Mouse (Mus musculus) regulatory T cell (primary cell): ENCODE data around the gene Tssc4.

Experiments
- in situ Hi-C: fragments of 300-600 bp; cut with MboI, MseI; formaldehyde crosslinking; loops from one replicate; pipeline ENCODE4 v1.15.1; 2025; ENCODE audit warnings: high pct_unique_total_duplicates

Tssc4 gene

DNA sequence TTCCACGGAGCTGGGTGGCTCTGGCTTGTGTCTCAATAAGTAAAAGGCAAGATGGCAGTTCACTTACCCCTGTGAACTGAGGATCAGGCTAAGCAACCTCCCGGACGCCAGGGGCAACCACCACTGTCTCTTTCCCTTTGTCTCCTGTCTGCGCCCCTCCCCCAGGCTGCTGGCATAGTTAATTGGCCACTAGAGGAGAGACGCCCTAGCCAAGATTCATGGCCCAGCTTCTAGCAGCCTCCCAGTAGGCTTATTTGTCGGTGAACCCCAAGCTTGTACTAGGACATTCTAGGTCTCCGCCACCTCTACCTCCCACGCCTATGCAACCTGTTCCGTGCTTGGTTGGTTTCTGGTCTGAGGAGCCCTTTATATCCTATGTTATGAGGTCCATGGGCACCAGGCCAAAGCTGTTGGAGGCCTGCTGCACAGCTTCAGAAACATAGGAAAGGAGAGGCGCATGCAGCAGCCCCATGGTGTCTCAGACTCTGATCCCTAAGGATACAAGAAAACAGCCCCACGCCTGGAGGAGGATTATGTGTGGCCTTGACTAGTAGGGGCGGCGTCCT is 650 bp upstream of the Tssc4 start:
- in situ Hi-C loops: no loop called here

DNA sequence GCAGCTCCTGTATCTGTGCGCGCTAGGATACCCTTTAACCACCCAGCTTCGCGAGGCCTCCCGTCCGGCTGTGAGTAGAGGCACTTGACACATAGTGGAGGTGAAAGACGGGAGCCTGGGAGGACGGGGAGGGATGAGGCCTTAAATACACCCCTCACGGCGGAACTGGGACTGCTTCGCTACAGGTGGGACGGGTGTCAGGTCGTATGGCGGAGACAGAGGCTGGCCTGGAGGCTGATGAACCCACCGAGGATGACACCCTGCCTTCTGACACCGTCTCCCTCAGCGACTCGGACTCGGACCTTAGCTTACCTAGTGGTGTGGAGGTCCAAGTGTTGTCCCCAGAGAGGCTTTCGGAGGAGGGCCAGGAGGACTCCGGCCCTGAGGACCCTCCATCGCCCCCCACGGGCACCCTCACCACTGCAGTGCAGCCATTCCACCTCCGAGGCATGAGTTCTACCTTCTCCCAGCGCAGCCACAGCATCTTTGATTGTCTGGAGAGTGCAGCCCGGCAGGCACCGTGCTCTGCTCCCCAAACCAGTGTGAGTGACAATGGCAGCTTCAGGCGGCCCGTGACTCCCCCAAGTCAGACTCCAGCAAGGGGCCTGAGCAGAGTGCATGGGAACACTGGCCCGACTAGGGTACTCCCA is 827 bp downstream of the Tssc4 start:
- in situ Hi-C loops: no loop called here

- in situ Hi-C loops: no loop called here
Observed at GRCm38 (mm10) chr7:143070506-143071070, 1.5 kb downstream of the Tssc4 start.

DNA sequence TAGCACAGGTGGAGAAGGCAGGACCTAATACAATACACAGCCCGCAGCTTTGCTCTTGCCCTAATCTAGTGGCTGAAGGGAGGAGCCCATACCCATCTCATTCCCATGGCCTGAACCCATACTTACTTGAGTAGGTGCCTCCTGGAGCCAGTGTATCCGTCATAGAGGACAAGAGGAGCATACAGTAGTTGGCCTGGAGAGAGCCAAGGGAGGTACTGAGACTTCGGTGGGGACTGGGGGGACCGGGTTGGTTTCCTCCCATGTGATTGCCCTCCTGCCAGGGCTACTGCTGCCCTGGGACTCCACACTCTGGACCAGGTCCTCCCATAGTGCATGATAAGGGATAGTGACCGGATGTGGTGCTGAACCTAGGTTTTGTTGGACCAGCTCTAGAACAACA is 3.6 kb downstream of the Tssc4 start:
- in situ Hi-C loops: no loop called here

DNA sequence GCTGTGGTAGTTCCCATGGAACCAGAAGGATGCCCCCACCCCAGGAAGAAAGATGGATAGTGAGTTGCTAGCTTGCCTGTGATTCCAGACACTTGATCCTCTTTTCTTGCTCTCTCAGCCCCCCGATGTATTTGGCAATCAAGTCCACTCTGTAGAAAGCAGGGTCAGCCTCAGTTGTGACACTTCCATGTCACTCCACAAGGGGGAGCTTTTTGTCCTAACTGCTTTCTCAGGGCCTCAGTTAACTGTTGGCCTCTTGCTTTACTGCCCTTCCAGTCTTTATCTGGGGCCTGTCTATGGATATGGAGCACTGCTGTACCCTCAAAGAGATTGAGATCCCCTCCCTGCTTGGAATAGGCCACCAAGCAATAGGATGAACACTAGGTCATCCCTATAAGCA is 4.0 kb downstream of the Tssc4 start:
- in situ Hi-C loops: no loop called here

GRCm38 (mm10) chr7:143075394-143075793 is 6.3 kb downstream of the Tssc4 start:
- in situ Hi-C loops: no loop called here

DNA sequence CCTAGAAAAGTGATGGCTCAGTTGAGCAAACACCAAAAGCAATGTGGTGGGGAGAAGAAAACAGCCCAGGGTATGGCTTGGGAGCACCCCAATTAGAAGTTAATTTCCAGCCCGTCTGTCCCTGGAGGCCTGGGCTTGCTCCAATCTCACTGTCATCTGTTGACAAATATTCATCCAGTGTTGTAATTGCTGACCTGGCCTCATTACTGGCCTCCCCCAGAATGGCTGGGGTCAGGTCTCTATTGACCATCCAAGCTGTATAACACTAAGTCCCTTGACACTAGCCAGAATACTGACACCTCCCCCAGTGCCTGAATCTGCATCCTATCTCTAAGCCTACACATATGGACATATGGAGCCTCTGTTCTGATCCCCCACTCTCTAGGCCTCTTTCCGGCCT is 8.3 kb downstream of the Tssc4 start:
- in situ Hi-C loops: no loop called here

DNA sequence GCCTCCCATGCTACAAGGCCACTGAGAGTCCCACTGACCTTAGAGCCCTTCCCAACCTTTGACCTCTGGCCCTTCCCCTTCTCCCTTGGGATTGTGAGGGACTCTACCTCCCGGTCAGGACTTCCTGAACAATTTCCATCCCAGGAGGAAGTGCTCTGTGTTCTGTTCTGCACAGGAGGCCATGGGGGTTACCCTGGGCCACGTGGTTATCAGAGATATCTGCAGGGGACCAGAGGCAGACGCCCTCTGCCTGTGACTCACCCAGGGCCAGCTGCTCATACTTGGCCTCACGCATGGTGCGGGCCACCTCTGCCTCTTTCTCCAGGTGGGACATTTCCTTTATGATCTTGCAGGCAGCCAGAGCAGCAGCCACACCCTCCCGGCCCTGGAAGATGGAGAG is 13.0 kb downstream of the Tssc4 start:
- in situ Hi-C loops: no loop called here

DNA sequence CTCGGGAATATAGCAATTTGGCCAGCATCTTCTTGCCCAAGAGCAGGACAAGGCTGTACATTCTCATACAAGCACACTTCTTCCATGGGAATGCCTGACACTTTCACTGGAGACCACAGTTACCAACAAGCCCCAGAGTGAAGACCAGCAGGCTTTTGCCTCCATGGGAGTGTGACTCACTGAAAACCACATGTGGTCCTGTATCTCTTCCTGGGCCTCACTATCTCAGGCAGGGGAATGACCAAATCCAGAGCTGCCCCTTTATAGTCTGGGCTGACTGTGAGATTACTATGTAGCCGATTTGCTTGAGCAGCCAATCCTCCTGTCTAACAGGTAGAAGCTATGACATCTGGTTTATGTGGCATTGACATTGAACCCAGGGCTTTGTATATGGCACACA is 14.7 kb downstream of the Tssc4 start:
- in situ Hi-C loops: no loop called here

- in situ Hi-C loops: no loop called here
Observed at GRCm38 (mm10) chr7:143086366-143086765, 17.3 kb downstream of the Tssc4 start.

- in situ Hi-C loops: no loop called here
Observed at GRCm38 (mm10) chr7:143087070-143087579, 18.1 kb downstream of the Tssc4 start.

DNA sequence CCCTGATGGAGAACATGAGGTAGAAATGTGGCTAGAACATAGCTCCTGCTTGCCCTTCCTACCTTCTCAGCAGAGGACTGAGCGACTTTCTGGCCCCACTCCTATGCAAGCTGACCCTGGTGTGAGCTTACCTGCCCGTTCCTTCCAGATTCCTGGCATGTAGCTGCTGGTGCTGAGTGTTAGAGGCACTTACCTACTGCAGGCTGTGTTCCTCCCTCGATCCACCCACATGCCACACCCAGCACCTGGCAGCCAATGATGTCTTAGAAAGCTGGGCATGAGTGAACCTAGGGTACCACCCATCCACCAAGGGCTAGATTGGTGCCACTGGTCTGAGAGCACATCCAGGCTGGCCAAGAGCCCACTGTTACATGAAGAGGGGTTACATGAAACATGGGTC is 24.8 kb downstream of the Tssc4 start:
- in situ Hi-C loops: no loop called here

DNA sequence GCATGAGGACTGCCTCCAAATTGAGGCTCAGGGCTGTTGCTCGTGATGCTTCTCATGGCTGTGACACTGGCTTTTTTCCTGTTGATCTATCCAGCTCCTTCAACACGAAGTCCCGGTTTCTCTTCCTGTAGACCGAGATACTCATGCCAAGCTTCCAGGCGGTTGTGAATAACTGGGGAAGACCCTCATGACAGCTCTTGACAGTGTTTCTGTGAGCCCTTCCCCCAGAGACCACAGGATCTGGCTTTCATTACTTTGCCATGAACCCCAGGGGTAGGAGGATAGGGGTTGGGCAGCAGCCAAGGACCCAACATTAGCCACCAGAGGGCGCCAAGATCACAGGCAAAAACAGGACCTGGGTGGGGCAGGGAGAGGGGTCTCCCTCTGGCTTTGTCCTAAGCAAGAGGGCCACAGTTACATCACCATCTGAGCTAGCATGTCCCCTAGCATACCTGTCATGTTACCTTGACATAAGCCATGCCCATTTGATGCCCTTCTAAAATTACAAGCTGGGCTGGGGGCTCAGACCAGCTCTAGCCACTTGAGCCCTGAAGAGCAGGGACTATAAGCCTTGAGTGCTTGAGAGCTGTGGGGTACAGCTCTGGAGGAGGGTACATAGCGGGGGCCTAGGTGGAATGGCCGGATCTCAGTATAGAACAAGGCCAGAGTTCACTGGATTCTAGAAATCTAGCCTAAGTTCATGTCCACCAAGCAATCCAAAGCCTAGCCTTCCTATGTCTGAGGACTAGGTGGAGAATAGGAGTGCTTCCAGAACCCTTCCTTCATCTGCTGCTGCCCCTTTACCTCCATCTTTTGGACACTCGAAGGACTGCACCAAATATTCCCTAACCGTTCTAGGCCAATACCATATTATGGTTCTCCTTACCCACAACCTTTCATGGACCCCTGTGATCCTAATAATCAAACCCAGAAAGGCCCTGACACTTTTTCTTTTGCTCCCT is 25.8 kb downstream of the Tssc4 start, which contains the start of gene Trpm5:
Gene Trpm5 (minus strand): TSS at position 51 of the 962 bp plus-strand sequence.
- in situ Hi-C loops: no loop called here

DNA sequence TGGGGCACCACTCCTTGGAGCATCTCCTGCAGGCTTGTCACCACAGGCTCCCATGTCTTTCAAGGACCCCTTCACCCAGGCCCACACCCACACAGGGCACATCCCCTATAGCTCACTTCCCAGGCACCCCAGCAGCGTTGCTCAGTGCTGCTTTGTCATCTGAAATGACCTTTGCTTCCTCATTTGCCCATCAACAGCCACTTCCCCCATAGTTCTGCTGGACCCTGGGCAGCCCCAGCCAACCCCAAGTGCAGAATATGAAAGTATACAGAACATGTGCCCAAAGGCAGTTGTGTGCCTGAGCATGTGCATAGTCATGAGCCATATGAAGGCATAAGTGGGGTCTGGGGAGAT is 26.5 kb downstream of the Tssc4 start:
- in situ Hi-C loops: no loop called here

- in situ Hi-C loops: no loop called here
Observed at GRCm38 (mm10) chr7:143100759-143101158, 31.7 kb downstream of the Tssc4 start.

- in situ Hi-C loops: no loop called here
Observed at GRCm38 (mm10) chr7:143105258-143105897, 36.3 kb downstream of the Tssc4 start.

- in situ Hi-C loops: no loop called here
Observed at GRCm38 (mm10) chr7:143106062-143106461, 37.0 kb downstream of the Tssc4 start, which contains the start of gene Kcnq1. Gene Kcnq1, plus strand, starts transcription at chr7:143106362.

DNA sequence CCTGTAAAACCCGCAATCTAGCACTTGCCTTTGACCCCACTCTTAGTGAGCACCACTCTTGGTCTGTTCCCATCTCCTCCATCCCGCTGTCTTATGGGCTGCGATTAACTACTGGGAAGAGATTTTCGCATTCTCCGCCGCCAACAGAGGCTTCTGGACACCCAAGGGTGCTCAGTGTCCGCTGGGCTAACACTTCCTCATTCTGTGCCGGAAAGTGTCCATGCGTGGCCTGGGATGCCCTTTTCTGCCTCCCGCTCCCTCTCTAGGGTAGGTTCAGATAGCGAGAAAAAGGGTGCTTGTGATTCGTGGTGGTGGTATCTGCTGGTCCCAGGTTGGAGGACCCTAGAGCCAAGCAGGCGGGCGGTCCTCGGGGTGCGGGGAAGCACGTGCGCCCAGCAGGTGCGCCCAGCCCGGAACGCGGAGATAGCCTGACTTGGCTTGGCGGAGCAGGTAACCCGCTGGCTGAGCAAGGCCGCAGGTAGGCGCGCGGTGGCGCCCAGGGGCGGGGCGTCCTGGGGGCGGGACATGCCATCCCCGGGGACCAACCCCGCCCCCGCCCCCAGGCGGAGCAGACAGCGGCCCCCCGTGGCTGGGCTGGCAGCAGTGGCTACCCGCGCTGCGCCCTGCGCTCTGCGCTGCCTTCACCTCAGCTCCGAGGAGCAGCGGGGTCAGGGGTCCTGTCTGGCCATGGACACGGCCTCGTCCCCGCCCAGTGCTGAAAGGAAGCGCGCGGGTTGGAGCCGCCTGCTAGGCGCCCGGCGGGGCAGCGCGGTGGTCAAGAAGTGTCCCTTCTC is 37.8 kb downstream of the Tssc4 start:
- in situ Hi-C loops: no loop called here

GRCm38 (mm10) chr7:143108200-143108599 is 39.2 kb downstream of the Tssc4 start:
- in situ Hi-C loops: no loop called here

- in situ Hi-C loops: no loop called here
Observed at GRCm38 (mm10) chr7:143108996-143109660, 40.1 kb downstream of the Tssc4 start.
